Mouse (Mus musculus) liver, embryonic 12.5 days (tissue): Measurements from ENCODE around the gene Olfr390. TPM values are rescaled to one million over a fixed set of nuclear protein-coding genes. Genes with fewer than 3 reads are reported as not detected.

ENCODE experiments used
- ATAC-seq: fragments of 200-750 bp; cut with Nextera tagmentation; 2 replicates; pipeline ENCODE4 v1.8.0; 2017; ENCODE audit warnings: moderate number of reproducible peaks, mild to moderate bottlenecking, moderate library complexity
- H3K27ac ChIP-seq: fragments of 300-500 bp; sonication (generic); 2 replicates; pipeline ENCODE4 v1.5.1; 2016; ENCODE audit warnings: mild to moderate bottlenecking
- H3K27me3 ChIP-seq: fragments of 300-500 bp; sonication (generic); replicated peaks from 2 replicates; pipeline ENCODE4 v1.6.1; 2016; ENCODE audit warnings: mild to moderate bottlenecking, moderate library complexity
- H3K36me3 ChIP-seq: fragments of 300-500 bp; sonication (generic); 2 replicates; pipeline ENCODE4 v1.6.1; 2016; ENCODE audit warnings: mild to moderate bottlenecking, moderate library complexity
- H3K4me1 ChIP-seq: fragments of 300-500 bp; sonication (generic); 2 replicates; pipeline ENCODE4 v1.6.1; 2016
- H3K4me2 ChIP-seq: fragments of 300-500 bp; sonication (generic); 2 replicates; pipeline ENCODE4 v1.6.1; 2016; ENCODE audit warnings: mild to moderate bottlenecking, moderate library complexity
- H3K4me3 ChIP-seq: fragments of 300-500 bp; sonication (generic); 2 replicates; pipeline ENCODE4 v1.5.1; 2016; ENCODE audit warnings: mild to moderate bottlenecking, moderate library complexity
- H3K9ac ChIP-seq: fragments of 300-500 bp; sonication (generic); 2 replicates; pipeline ENCODE4 v1.6.1; 2016; ENCODE audit warnings: mild to moderate bottlenecking, moderate library complexity
- H3K9me3 ChIP-seq: fragments of 300-500 bp; sonication (generic); replicated peaks from 2 replicates; pipeline ENCODE4 v1.6.1; 2016; ENCODE audit warnings: mild to moderate bottlenecking, moderate library complexity
- WGBS: fragments of 180-500 bp; shearing (Covaris S2); methylation state at CpG from one replicate; pipeline ENCODE4 v1.1.7; 2016; ENCODE audit not compliant: insufficient replicate concordance; 5-methylcytosine and 5-hydroxymethylcytosine counted together
- polyA plus RNA-seq: library from polyadenylated mRNA; unstranded; fragments of >200 nt; fragmentation: Nextera tagmentation; extraction: Ambion mirVana; gene quantifications from 2 replicates; pipeline ENCODE4 v1.2.1, GENCODE M21; 2016

Olfr390 gene
- polyA plus RNA-seq = not detected in 2 replicates

GRCm38 (mm10) chr11:73782664-73783063 lies at the start of gene Olfr390:
Gene Olfr390 (plus strand): TSS chr11:73782964.
- no peak within 1 kb of the TSS for H3K27ac ChIP-seq
- no peak within 1 kb of the TSS for H3K4me2 ChIP-seq
- no peak for ATAC-seq
- H3K27me3 ChIP-seq = no peaks in the 10 kb centered on the region
- no peak within 1 kb of the TSS for H3K9ac ChIP-seq
- 55% methylated on average over 1 of the region's 1 CpGs for WGBS
- H3K4me1 ChIP-seq = no peaks in the 10 kb centered on the region
- H3K9me3 ChIP-seq = no peaks in the 10 kb centered on the region
- no peak within 1 kb of the TSS for H3K4me3 ChIP-seq
- H3K36me3 ChIP-seq = no peaks in the 10 kb centered on the region

DNA sequence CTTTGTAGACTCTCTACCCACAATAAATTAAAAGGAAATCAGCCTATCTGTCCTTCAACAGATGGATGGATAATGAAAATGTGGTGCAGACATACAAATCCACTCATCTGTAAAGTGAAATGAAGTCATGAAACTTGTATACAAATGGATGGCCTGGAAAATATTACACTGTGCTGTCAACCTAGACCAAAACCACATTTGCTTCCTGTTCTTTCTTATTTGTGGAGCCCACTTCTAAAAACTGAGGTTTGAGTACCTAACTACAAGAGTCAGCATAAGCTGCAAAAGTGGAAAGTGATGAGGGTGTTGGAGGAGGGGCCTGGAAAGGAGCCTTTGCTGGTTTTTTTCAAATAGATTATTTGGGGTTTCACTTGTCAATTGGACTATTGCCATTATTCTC lies 23.6 kb upstream of the Olfr390 start:
- Histone ChIP-seq H3K9me3 (peaks cover 6% of the 10 kb centered on the region; the same call in 1 of the 2 replicates), H3K9ac (no peak overlapping the region), H3K4me1 (no peaks in the 10 kb centered on the region), H3K36me3 (no peaks in the 10 kb centered on the region), H3K27ac (no peak overlapping the region), H3K4me3 (no peak overlapping the region), H3K4me2 (no peak overlapping the region), H3K27me3 (no peaks in the 10 kb centered on the region)
- ATAC-seq = no peak

- Histone ChIP-seq H3K4me2 (no peak within 1 kb of the TSS), H3K9ac (no peak within 1 kb of the TSS), H3K27me3 (no peaks in the 10 kb centered on the region), H3K9me3 (no peaks in the 10 kb centered on the region), H3K4me3 (no peak within 1 kb of the TSS), H3K36me3 (no peaks in the 10 kb centered on the region), H3K4me1 (no peaks in the 10 kb centered on the region), H3K27ac (no peak within 1 kb of the TSS)
- no peak for ATAC-seq
- WGBS = 73% methylated on average over 1 of the region's 1 CpGs
Measured at GRCm38 (mm10) chr11:73780613-73781012, 2.2 kb upstream of the Olfr390 start, which contains the start of gene Olfr389. Gene Olfr389 (minus strand): TSS chr11:73780713.

GRCm38 (mm10) chr11:73802952-73803351 lies 20.2 kb downstream of the Olfr390 start, which contains the start of gene Olfr391-ps:
Gene Olfr391-ps (minus strand): TSS chr11:73803052.
- H3K9ac ChIP-seq = no peak within 1 kb of the TSS
- no peaks in the 10 kb centered on the region for H3K27me3 ChIP-seq
- H3K27ac ChIP-seq = no peak within 1 kb of the TSS
- 34% methylated on average over 1 of the region's 1 CpGs for WGBS
- no peaks in the 10 kb centered on the region for H3K9me3 ChIP-seq
- H3K4me3 ChIP-seq = no peak within 1 kb of the TSS
- ATAC-seq = no peak
- no peaks in the 10 kb centered on the region for H3K4me1 ChIP-seq
- no peaks in the 10 kb centered on the region for H3K36me3 ChIP-seq
- no peak within 1 kb of the TSS for H3K4me2 ChIP-seq

GRCm38 (mm10) chr11:73816949-73817348 lies 34.2 kb downstream of the Olfr390 start, which contains the start of gene Olfr392:
Gene Olfr392 (minus strand): TSS chr11:73817049.
- Histone ChIP-seq H3K9me3 (no peaks in the 10 kb centered on the region), H3K4me2 (no peak within 1 kb of the TSS), H3K36me3 (no peaks in the 10 kb centered on the region), H3K27ac (no peak within 1 kb of the TSS), H3K4me3 (no peak within 1 kb of the TSS), H3K27me3 (no peaks in the 10 kb centered on the region), H3K4me1 (no peaks in the 10 kb centered on the region), H3K9ac (no peak within 1 kb of the TSS)
- 73% methylated on average over 1 of the region's 1 CpGs for WGBS
- no peak for ATAC-seq

Other genes starting within 250 kb of the Olfr390 start
- gene Olfr385, start 190.0 kb upstream of the Olfr390 start, polyA plus RNA-seq = not detected in 2 replicates
- gene Olfr384, start 184.4 kb upstream of the Olfr390 start, polyA plus RNA-seq = not detected in 2 replicates
- not detected in 2 replicates for gene Zfp735, start 94.2 kb upstream of the Olfr390 start, polyA plus RNA-seq
- not detected in 2 replicates for gene Olfr389, start 2.3 kb upstream of the Olfr390 start, polyA plus RNA-seq
- gene Olfr391-ps, start 20.1 kb downstream of the Olfr390 start, polyA plus RNA-seq = not detected in 2 replicates
- gene Olfr392, start 34.1 kb downstream of the Olfr390 start, polyA plus RNA-seq = not detected in 2 replicates
- gene Olfr393, start 68.5 kb downstream of the Olfr390 start, polyA plus RNA-seq = not detected in 2 replicates
- gene Olfr394, start 107.8 kb downstream of the Olfr390 start, polyA plus RNA-seq = not detected in 2 replicates
- gene Olfr395, start 126.3 kb downstream of the Olfr390 start, polyA plus RNA-seq = not detected in 2 replicates
- gene Olfr23, start 153.7 kb downstream of the Olfr390 start, polyA plus RNA-seq = not detected in 2 replicates
- gene Olfr397, start 177.9 kb downstream of the Olfr390 start, polyA plus RNA-seq = not detected in 2 replicates
- not detected in 2 replicates for gene Olfr398, start 207.4 kb downstream of the Olfr390 start, polyA plus RNA-seq